Mouse (Mus musculus): Measurements from ENCODE around the gene Hspb6.

- TF ChIP-seq POLR2A (IDR thresholded peaks at IDR 0.05; ENCODE audit: borderline replicate concordance, insufficient read depth, low read length) (no peak), CTCF (IDR thresholded peaks at IDR 0.05; ENCODE audit: borderline replicate concordance, insufficient read depth, low read depth, low read length) (no peak)
Observed at GRCm38 (mm10) chr7:30544327-30544726, 7.7 kb upstream of the Hspb6 start.

Data from cerebellum, adult 2 months (tissue).